Mouse (Mus musculus) bone marrow macrophage, adult 2 months (primary cell): ENCODE results near the gene Rnf11.

ENCODE experiments used
- CTCF ChIP-seq: IDR thresholded peaks from 2 replicates; pipeline ENCODE4 v1.5.1; 2012; ENCODE audit warnings: low read depth, mild to moderate bottlenecking, low read length, moderate library complexity
- POLR2A ChIP-seq: IDR thresholded peaks from 2 replicates; pipeline ENCODE4 v1.6.1; 2012; ENCODE audit warnings: mild to moderate bottlenecking, low read depth, low read length, borderline replicate concordance

- TF ChIP-seq CTCF: no peak
- no peak for TF ChIP-seq POLR2A
Measured at GRCm38 (mm10) chr4:109406486-109407175, 77.9 kb downstream of the Rnf11 start, which contains the start of gene Ttc39a.
